Mouse (Mus musculus) urinary bladder, adult 18-20 months (tissue): ENCODE measurements around the gene Slc6a9.

Source experiments
- DNase-seq, 2 experiments: peaks; one replicate each; pipeline ENCODE4 v3.0.0; 2022; ENCODE audit warnings: low spot score in 2 of 2, mixed read lengths in 2 of 2

Slc6a9 gene

DNA sequence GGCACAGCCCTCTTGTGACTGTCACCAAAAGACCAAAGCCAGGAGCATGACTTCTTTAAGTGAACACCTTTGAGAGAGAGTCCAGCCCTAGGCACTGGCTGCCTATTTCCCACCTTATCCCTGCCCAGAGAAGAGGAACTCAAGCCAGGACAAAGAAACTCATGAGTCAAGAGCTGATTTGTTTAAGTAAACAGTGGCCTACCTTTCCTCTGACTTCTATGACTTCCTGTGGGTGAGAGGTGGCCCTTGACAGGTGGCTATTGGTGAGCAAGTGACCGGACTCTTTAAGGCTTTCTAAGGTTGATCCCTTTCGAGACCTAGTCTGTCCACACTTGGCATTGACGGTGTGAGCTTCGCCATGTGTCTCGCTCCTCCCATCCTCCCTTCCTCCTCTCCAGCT, 6.5 kb downstream of the Slc6a9 start:
- DNase-seq, result peak in 1 of 2 experiments; percentile 35

DNA sequence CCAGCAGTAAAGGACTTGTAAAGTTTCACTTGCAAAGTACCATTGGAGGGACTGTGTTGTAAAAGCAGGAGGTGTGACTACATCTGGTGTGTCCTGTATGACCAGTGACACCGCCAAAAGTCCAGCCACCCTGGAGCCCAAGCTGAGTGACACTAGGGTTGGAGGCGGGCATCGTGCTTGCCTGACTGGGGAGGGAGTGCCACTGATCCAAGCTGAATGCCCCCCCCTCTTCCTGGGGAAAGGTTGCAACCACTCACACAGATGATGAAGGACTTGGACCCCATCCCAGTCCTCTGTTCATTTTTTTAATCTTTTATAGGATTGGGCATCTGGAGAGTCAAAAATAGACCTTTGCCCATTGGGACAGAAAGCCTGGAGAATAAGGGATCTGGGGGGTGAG, 7.3 kb downstream of the Slc6a9 start:
- DNase-seq, result peak in 1 of 2 experiments; percentile 46

DNA sequence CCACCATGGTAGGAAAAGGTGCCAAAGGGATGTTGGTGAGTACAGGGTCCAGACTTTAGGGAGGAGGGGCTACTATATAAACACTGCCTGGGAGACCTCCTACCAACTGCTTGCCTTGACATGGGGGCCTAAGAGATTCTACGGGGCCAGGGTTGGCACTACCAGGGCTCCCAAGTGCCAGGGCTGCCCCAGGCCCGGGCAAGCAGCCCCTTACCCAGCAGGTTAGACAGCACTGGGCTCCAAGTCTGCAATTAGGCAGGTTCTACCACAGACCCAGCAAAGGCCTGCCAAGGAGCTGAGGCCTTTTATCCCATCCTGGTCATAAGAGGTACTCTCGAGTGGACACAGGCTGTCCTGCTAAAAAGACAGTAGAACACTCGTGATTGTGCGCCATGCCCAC, 8.8 kb downstream of the Slc6a9 start:
- DNase-seq, result no peak

DNA sequence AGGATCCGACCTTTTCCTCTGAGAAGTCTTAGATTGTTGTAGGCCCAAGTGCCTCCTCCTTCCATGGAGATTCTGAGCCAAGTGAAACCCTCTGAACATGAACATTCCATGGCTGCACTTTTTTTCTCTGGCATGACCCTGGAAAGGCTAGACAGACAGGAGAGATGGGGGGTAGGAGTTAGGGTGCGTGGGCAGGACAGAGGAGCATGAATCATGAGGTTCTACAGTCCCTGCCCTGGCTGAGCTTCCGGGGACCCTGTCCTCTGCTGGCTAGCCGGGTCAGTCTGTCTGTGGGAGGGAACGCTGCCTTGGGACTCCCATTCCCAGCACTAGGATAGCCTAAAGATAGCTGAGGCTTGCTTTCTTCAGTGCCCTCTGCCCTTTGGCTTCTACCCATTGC, 10.2 kb downstream of the Slc6a9 start:
- DNase-seq, result no peak

DNA sequence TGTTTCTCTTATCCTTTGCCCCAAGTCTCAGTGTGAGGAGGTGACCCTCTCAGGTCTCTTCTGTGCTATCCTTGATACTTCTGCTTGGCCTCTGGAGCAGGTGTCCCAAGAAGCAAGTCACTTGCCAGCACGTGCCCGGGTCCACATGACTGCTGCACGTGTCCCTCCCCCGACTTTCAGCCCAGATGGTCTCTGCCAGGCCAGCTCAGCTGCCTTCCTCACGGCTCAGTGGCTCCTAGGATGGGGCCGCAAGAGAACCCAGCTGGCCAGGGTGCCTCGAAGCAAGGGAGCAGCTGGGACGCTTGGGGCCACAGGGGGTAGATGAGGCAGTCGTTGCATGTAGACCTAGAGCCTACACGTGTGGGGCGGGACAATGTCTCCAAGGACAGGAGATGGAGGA, 11.0 kb downstream of the Slc6a9 start:
- DNase-seq, result no peak

- DNase-seq, result no peak
Measured at GRCm38 (mm10) chr4:117846261-117846660, 12.0 kb downstream of the Slc6a9 start.

DNA sequence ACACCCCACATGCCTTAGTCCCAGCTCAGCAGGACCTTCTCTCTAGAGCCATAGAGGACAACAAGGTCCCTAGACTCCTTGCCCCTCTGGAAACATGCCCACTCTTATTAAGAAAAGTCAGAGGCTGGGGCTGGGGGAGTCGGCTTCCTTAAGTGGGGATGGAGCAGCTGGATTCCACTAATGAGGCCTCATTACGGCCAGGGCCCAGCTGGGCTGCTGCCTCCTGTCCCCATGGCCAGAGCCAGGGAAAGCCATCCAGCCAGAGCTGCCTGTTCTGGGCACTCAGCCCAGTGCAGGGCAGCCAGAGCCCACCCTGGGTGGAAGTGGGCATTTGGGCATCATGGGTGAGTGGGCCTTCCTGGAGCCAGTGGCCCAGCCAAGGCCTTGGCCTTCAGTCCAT, 12.7 kb downstream of the Slc6a9 start:
- no peak for DNase-seq

GRCm38 (mm10) chr4:117849063-117849462, 14.8 kb downstream of the Slc6a9 start:
- no peak for DNase-seq

DNA sequence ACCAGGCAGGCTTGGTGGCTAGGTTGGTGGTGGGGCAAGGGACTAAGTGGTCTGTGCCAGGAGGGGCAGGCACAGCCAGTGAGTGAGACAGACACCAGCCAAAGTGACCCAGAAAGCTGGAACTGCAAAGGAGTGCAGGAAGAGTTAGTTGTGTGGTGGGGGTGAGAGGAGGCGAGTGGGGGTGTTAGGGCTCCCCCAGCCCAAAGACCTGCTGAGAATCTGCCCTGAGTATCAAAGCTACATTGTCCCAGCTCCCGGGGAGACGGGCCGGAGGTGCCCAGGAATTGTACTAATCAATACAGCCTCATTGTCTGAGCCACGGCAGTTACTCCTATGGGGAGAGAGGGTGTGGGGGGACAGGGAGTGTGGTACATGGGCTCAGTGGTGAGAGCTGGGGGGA, 15.2 kb downstream of the Slc6a9 start:
- no peak for DNase-seq

- DNase-seq, result no peak
Measured at GRCm38 (mm10) chr4:117850176-117850575, 15.9 kb downstream of the Slc6a9 start.

DNA sequence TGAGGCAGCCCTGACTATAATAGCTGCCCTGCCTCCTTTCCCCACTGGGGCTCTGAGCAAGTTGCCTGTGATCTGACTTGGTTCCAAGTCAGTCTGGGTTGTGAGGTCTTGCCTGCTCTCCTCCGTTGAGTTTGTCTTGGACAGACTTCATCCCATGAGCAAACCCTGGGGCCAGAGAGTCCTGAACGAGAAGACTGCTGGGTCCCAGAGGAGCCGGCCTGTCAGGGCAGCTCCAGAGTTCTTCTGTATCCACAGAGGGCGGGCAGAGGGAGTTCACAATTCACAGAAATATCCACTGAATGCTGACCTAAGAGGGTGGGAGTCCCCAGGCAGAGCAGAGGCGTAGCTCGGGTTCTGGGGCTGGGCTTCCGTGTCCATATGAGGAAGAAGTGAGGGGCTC, 16.6 kb downstream of the Slc6a9 start:
- no peak for DNase-seq

DNA sequence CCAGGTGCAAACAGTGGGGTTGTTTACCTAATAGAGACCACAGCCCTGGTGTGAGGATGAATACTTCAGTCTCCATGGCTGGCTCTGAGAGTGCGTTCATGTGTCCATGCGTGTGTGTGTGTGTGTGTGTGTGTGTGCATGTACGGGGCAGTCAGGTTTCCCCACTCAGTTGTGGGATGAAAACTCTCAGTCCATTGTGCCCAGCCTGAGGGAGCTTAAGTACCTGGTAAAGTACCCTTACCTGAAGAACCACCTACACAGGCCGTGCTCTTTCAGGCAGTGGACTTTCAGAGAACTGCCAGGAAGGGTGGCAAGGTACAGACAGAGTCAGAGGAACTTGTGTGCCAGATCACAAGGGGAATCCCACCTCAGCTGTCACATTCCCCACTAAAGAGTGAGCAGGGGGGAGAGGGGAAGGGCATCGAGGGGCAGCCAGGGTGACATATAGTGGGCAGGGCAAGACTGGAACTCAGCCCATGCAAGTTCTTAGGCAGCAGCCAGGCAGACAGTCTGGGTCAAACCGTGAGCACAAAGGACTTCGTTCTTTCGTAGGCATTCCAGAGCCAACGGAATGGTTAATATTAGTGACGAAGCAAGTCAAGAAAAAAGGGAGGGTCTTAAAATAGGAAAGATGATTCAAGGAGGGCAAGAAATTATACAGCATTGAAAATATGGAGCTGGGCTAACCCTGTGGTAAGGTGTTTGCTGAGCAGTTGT, 18.0 kb downstream of the Slc6a9 start:
- no peak for DNase-seq

- no peak for DNase-seq
Measured at GRCm38 (mm10) chr4:117855146-117855545, 20.8 kb downstream of the Slc6a9 start.

DNA sequence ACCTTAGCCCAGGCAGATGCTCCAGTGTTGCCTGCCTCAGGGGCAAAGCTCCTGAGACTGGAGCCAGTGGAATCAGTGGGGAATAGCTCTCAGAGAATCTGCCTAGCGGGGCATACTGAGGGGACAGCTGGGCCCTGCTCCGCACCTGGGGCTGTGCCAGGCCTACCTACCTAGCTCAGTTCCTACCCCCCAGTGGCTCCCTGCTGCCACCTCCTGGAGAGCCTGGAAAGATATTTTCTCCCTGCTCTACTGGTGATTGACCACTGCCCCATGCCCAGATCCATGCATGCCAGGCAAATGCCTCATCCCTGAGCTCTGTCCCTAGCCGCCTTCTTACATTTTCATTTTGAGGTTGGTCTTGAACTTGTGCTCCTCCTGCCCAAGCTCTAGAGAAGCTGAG, 24.5 kb downstream of the Slc6a9 start:
- DNase-seq, result peak; percentile 43 to 59

- DNase-seq, result no peak
Measured at GRCm38 (mm10) chr4:117860570-117860969, 26.3 kb downstream of the Slc6a9 start.

- DNase-seq, result no peak
Measured at GRCm38 (mm10) chr4:117862823-117863222, 28.5 kb downstream of the Slc6a9 start.

- DNase-seq, result peak in 1 of 2 experiments; percentile 46
Measured at GRCm38 (mm10) chr4:117866083-117866482, 31.8 kb downstream of the Slc6a9 start.

- no peak for DNase-seq
Measured at GRCm38 (mm10) chr4:117867000-117867399, 32.7 kb downstream of the Slc6a9 start.

- DNase-seq, result peak in 1 of 2 experiments; percentile 28
Measured at GRCm38 (mm10) chr4:117867823-117868222, 33.5 kb downstream of the Slc6a9 start.

- DNase-seq, result no peak
Measured at GRCm38 (mm10) chr4:117869317-117869716, 35.0 kb downstream of the Slc6a9 start.

DNA sequence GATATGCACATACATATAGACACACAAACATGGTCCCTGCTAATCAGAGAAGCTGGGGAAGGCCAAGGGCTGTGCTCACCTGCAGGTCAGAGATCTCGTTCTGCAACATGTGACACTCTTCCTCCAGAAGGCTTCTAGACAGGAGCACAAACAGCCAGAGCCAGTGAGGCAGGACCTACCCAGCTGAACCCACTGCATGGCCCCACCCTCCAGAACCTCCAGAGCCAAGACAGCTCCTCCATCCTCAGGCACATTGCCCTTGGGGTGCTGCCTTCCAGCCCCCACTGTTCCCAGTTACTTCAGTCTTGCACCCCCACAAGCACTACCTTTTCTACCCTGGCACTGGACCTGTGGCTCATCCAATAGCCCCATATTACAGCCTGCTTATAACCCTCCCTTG, 36.1 kb downstream of the Slc6a9 start:
- DNase-seq, result no peak

DNA sequence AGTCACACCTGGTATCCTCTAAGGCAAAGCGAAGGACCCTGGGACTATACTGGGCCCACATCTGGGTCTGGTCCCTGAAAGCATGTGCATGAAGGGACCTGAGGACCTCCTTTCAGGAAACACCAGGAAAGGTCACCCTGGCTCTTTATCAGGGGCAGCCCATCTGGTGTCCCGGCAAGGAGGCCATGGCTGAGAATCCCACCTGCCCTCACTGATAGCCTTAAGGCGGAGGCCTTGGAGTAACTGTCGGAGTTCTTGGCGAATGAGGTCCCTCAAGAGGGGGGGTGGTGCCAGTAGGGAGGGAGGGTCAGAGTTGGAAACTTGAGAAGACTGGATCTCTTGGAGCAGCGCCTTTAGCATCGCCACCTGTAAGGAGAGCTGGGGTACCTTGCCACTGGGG, 37.5 kb downstream of the Slc6a9 start:
- no peak for DNase-seq

GRCm38 (mm10) chr4:117872471-117872886, 38.2 kb downstream of the Slc6a9 start, which contains the start of gene Ccdc24:
TSS of gene Ccdc24 (minus strand) at chr4:117872557.
- no peak for DNase-seq

DNA sequence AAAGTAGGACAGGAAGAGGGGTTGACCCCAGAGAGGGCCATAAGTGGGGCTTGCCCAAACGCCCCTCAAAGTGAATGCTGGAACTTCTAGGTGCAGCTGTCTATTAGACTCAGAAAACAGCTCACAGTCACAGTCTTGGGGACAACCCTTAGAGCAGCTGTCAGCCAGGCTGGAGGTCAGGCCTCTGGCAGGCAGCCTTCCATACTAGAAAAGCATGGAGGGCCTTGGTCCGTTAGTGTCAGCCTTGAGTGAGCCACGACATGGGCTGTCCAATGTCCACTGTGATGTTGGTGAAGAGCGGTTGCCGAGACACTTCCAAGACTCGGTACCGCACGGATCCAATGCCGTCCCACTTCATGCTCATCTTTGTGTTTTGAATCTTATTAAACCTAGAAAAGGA, 39.3 kb downstream of the Slc6a9 start:
- no peak for DNase-seq
